ENCODE assay signal across 17 mouse cellular contexts in genomic region chr11:108593207-108593958, GRCm38 (mm10).
"Had no signal": no experiment of that assay in that cellular context is flagged by ENCODE, and none has a peak within 500 bp of the region (broad histone marks: within the 10 kb centered on the region; RNA-seq: fewer than 3 reads in every experiment).

No protein-coding gene starts in this region.

- H3K9ac ChIP-seq: liver, embryonic 15.5 days; liver, postnatal 0 days; midbrain, embryonic 13.5 days; midbrain, embryonic 15.5 days; neural tube, embryonic 12.5 days had no signal

- H3K4me1 ChIP-seq: liver, embryonic 15.5 days; megakaryocyte, embryonic 14.5 days; midbrain, embryonic 15.5 days; neural tube, embryonic 12.5 days had no signal

- DNase-seq: liver, postnatal 0 days; lung, adult 2 months; lung, postnatal 10 days; lung, postnatal 36 days; right cerebral cortex, postnatal 25 days; right cerebral cortex, postnatal 4 days; spleen, adult 18-20 months; thymus, adult 18-20 months; thymus, postnatal 14 days; thymus, postnatal 36 days had no signal

- H3K4me2 ChIP-seq: liver, embryonic 15.5 days; midbrain, embryonic 11.5 days; midbrain, embryonic 13.5 days; midbrain, embryonic 15.5 days; neural tube, embryonic 12.5 days had no signal

- H3K9me3 ChIP-seq: liver, embryonic 15.5 days; megakaryocyte, embryonic 14.5 days; midbrain, embryonic 13.5 days; midbrain, embryonic 15.5 days; neural tube, embryonic 12.5 days had no signal

- H3K27me3 ChIP-seq: liver, embryonic 15.5 days; megakaryocyte, embryonic 14.5 days; midbrain, embryonic 13.5 days; midbrain, embryonic 15.5 days; neural tube, embryonic 12.5 days had no signal

- H3K4me3 ChIP-seq: liver, embryonic 15.5 days; megakaryocyte, embryonic 14.5 days; midbrain, embryonic 13.5 days; midbrain, embryonic 15.5 days; neural tube, embryonic 12.5 days had no signal

- H3K27ac ChIP-seq: liver, embryonic 15.5 days; macrophage; midbrain, embryonic 13.5 days; midbrain, embryonic 15.5 days; neural tube, embryonic 12.5 days had no signal

- ATAC-seq: liver, postnatal 0 days; midbrain, embryonic 13.5 days; midbrain, embryonic 15.5 days had no signal

- H3K36me3 ChIP-seq: liver, embryonic 15.5 days; midbrain, embryonic 13.5 days; midbrain, embryonic 15.5 days; neural tube, embryonic 12.5 days had no signal
